Mouse (Mus musculus) liver, postnatal 0 days (tissue): ENCODE measurements around the gene Ctnnd1.

Experiments
- CTCF ChIP-seq: sonication (generic); IDR thresholded peaks from 2 replicates; pipeline ENCODE4 v1.5.1; 2016; ENCODE audit warnings: antibody characterized with exemption, low read depth
- EP300 ChIP-seq: IDR thresholded peaks from 2 replicates; pipeline ENCODE4 v1.6.1; 2016; ENCODE audit warnings: antibody characterized with exemption, low read depth, mild to moderate bottlenecking

DNA sequence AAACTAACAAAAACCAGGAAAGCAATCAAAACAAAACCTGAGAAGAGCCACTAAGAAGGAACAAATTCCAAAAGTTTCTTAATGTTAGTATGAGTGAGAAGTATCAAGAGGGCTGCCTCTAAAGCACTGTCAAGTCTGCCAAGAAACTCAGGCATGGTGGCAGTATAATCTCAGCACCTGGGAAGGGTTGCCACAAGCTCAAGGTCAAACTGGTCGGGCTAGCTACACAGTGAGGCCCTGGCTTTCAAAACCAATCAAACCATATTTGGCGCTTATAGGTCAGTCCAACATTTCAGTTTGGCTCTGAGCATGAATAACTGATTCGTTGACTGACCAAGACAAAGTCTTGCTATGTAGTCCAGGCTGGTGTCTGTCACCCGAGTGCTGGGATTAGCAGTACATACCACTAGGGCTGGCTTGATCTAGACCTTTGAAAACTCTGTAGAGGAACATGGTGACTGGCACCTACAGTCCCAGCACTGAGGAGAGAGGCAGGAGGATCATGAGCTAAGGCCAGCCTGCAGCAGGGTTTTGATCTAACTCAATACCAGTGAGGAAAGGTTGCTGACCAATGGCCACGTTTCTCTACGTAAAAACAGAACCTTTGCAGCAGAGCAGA lies 51.2 kb downstream of the Ctnnd1 start:
- TF ChIP-seq CTCF: no peak
- no peak for TF ChIP-seq EP300
